Mouse (Mus musculus): Measurements from ENCODE around the gene Oxt.

Gene Oxt

DNA sequence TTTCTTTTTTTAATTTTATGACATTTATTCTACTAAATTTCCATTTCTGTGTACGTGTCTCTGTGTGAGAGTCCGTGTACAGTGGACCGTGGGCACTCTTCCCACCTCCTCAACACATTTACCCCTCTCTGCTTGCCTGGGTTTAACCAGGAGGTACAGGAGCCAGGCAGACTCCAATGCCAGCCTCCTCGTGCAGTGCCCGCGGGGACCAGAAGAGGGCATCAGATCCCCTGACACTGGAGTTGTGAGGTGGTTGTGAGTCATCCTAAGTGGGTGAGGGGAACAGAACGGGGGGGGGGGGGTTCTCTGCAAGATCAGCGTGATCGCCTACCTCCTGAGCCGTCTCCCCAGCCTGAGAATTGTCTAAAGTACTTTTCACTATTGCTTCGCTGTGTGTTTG lies 2.2 kb downstream of the Oxt start:
- DNase-seq (ENCODE audit: extremely low read depth, low read depth): peak; percentile 56

DNA sequence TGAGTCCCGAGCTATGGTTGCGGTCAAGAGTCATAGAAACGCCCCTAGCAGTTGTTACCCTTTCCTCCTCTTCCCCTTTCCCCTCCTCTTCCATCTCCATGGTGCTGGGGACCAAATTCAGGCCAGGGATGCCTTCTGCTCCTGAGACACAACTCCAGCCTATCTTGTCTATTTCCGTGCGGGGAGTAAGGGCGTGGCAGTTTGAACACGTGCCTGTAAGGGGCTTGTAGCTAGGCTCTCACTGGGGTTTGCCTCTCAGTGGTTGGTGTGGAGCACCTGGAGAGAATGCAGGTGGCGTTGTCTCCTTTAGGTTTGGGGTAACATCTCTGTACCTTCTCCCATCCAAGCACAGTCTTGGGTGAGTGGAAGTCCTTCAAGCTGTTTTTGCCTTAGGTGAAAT lies 3.8 kb downstream of the Oxt start:
- DNase-seq (ENCODE audit: extremely low read depth, low read depth): no peak

DNA sequence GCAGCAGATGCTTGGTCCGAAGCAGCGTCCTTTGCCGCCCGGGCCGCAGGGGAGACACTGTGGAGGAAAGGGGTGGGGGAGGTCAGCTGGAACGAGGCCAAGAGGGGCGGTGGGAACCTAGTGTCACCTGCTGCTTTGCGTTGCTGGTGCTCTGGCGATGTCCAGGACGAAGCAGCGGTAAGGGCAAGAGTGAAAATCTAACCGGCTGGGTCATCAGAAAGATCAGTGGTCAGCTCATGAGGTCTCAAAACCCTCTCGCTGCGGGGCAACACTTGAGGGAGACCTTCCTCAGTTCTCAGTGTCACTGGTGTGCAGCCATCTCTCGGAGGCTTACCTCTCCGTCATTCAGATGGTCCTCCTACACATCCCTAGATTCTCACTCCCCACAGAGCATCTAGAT lies 5.2 kb downstream of the Oxt start:
- DNase-seq (ENCODE audit: extremely low read depth, low read depth): no peak

DNA sequence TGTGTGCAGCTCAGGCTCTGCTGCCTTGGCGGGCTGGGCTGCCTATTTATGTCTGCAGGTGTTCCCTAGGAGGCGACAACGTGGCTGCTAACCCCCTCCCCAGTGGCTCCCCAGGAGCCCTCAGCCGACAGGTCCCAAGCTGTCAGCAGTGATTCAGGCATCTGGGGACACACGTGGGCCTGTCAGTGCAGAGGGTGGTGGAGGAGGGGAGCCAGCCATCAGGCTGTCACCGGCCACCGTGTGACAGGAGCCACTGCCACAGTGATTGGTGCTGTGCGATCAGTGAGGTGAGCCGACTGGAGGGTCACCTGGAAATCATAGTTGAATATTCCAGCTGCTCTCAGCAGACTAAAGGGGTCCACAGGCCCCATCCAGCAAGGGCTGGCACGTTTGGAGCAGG lies 6.6 kb downstream of the Oxt start, which contains the start of gene Avp:
Gene Avp, minus strand, starts transcription at position 3 of the 400 bp plus-strand sequence.
- DNase-seq (ENCODE audit: extremely low read depth, low read depth): no peak

DNA sequence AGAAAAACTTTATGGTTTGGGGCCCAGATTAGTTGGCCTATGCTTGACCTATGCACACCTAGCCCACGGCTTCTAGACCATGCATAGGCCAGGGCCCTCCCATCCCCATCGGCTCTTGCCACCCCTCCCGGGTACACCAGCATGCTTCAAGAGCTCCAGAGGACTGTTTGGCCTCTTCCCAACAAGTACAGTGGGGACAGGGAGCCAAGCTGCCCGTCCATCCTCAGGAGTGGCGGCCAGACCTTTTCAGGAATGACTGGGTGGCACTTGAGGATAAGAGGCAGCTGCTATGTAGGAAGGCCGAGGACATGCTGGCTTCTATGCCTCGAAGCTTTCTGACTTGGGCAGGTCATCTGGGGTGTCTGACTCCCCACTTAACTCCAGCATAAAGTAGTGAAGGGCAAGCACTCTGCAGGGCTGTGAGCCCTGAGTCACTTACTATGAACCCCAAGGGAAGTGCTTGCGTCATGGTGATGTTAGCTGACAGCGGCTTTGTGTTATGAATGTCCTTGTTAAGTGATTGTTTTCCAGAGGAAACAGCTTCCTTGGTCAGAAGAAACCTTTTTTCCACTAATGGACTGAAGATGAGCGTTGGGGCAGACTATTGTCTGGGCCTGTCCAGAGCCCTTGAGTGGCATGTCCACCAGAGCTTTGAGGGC lies 8.1 kb downstream of the Oxt start:
- no peak for DNase-seq (ENCODE audit: extremely low read depth, low read depth)

- DNase-seq (ENCODE audit: extremely low read depth, low read depth): no peak
Measured at GRCm38 (mm10) chr2:130586016-130586415, 10.0 kb downstream of the Oxt start.

- no peak for DNase-seq (ENCODE audit: extremely low read depth, low read depth)
Measured at GRCm38 (mm10) chr2:130588373-130588772, 12.4 kb downstream of the Oxt start.

GRCm38 (mm10) chr2:130589157-130589556 lies 13.2 kb downstream of the Oxt start:
- DNase-seq (ENCODE audit: extremely low read depth, low read depth): no peak

GRCm38 (mm10) chr2:130589761-130590160 lies 13.8 kb downstream of the Oxt start:
- no peak for DNase-seq (ENCODE audit: extremely low read depth, low read depth)

DNA sequence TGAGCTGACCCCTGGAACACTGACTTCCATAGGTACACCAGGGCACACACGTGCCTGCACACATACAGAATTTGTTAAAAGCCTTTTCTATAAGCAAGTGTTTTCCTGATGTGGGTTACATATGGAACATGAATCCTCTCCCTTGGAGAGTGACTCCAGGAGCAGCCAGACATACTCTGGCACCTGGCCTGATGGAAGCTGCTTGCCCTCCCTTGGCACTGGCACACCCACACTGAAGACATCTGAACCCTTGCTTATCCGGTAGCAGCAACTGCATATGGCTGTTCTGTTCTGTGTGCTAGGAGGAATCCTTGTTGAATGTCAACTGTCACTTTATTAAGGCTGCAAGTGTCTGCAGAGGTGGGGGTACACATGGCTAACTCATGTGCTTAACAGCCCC lies 15.0 kb downstream of the Oxt start:
- no peak for DNase-seq (ENCODE audit: extremely low read depth, low read depth)

DNA sequence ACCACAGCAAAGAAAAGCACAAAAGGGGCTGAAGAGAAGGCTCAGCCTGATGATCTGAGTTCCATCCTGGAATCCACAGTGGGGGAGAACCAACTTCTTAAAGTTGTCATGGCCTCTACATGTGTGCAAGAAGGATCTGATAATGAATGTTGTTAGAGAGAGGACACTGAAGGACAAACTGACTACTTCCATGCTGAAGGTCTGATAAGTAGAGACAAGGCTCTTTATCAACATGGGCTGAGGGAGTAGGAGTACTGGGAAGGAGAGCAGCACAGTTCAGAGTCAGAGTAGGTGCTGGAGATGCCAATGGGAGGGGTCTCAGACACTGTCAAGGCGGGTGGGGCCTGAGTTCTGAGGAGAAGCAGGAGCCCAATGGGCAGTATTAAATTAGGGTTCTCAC lies 19.6 kb downstream of the Oxt start:
- DNase-seq (ENCODE audit: extremely low read depth, low read depth): no peak

DNA sequence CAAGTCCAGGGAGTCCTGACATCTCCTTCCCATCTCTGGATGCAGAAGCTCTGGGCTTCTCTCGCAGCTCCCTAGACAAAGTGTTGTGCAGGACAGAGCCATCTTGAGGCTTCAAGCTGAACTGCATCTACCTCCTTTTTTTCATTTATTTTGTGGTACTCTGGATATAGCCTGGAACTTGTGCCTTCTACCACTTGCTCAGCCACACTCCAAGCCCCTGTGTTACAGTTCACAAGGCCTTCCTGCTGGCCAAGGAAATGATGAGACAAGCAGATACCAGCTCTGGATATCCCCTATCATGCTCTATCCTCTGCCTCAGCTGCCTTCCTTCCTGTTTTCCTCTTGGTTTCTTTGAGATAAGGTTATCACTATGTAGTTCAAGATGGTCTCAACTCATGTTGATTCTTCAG lies 21.6 kb downstream of the Oxt start:
- peak; percentile 45 for DNase-seq (ENCODE audit: extremely low read depth, low read depth)

DNA sequence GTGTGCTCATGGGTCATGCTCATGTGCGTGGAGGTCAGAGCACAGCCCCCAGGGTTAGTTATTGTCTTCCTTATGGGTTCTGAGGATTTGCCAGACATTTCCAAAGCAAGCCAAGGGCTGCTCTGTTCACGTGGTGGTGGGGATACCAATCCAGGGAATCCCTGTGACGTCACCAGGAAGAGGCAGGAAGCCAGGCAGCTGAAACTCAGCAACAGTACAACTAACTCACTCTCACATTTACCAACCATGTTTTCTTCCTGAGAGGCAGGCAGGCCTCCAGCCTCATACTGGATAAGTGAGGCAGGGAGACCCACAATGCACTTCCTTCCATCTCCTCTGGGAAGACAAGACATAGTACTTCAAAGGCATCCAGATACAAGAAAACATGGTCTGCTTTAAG lies 22.4 kb downstream of the Oxt start:
- DNase-seq (ENCODE audit: extremely low read depth, low read depth): no peak

DNA sequence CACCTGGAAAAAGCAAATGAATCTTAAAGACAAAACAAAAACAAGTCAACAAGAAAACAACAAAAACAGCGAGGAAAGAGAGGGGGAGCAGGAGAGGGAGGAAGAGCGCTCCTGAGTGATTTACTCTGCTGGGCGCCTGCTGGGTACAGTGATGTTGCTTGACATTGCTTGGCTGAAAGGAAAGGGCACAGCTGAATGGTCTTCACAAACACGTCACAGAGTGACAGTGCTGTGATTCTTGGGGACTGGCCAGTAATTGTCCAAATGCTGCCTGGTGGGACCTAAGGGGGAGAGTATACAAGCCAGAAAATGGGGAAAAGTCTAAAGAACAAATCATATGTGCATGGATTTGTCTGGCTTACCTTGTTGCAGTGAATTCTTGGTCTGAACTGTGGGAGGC lies 26.2 kb downstream of the Oxt start:
- DNase-seq (ENCODE audit: extremely low read depth, low read depth): no peak

DNA sequence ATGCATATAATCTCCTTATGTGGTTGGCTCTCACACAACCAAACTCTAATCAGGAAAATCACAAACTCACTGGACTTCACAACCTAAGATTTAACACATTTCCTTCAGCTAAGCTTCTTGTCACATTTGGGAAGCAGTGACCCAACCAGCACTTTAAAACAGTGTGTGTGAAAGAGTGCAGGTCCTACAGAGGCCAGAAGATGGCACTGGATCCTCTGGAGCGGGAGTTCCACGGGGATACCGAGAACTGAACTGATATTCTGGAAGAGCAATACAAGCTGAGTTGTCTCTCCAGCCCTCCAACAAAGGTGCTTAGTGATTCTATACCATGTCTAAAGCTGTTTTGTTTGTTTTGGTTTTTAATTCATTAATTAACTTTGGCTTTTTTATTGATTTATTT lies 37.1 kb downstream of the Oxt start:
- DNase-seq (ENCODE audit: extremely low read depth, low read depth): no peak

GRCm38 (mm10) chr2:130618972-130619371 lies 43.0 kb downstream of the Oxt start:
- DNase-seq (ENCODE audit: extremely low read depth, low read depth): no peak

Measured in MEL-GATA-1-ER (cell line).